Mouse (Mus musculus): Measurements from ENCODE around the gene Ret. TPM values are rescaled to one million over a fixed set of nuclear protein-coding genes. Genes with fewer than 3 reads are reported as not detected.

The Ret gene
- 0.98 and 1.3 TPM in 2 replicates for polyA plus RNA-seq (2015; fragmentation: Nextera tagmentation; extraction: Ambion mirVana)

DNA sequence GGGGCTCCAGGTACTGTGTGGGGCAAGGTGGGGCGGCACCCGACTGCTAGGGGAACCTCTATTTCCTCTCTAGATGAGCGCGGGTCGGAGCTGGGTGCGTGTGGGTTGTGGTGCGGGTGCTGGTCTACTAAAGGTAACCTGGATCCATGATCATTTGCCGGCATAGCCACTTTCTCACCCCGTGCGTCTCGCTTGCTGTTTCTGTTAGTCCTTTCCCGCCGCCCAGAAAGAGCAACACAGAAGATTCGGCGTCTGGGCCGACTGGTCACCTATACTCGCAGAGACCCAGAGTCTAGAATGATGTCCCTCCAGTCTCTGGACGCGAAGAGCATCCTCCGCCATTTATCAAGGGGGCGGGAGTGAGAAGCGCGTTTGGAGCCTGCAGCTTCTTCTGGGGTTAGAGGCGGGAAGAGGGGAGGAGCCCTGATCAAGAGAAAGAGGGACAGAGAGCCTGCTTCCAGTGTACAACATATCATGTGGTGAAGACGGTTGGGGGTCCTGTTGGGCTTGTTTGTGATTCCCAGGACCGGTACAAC, at the start of gene Ret:
Gene Ret (minus strand): TSS at position 279 of the 536 bp plus-strand sequence.
- peaks cover 42% of the 10 kb centered on the region for H3K27me3 ChIP-seq (replicated peaks; ENCODE audit: insufficient read depth, low read length)
- H3K4me3 ChIP-seq (ENCODE audit: low read depth, low read length), result peak within 1 kb of the TSS; percentile 57
- no peaks in the 10 kb centered on the region for H3K9me3 ChIP-seq (ENCODE audit: low read length)
- H3K36me3 ChIP-seq (ENCODE audit: insufficient read depth, low read length), result no peaks in the 10 kb centered on the region
- no peak for TF ChIP-seq CTCF (IDR thresholded peaks at IDR 0.05)
- TF ChIP-seq EP300 (IDR thresholded peaks at IDR 0.05), result no peak
- WGBS, result 0% methylated on average over 25 of the region's 26 CpGs
- no peak for ATAC-seq
- H3K4me2 ChIP-seq (replicated peaks; ENCODE audit: low read depth, low read length), result peak within 1 kb of the TSS; percentile 96
- DNase-seq (ENCODE audit: low spot score), result no peak
- no peak within 1 kb of the TSS for H3K27ac ChIP-seq (ENCODE audit: low read length)
- H3K4me1 ChIP-seq (ENCODE audit: insufficient read depth, low read depth, low read length), result no peaks in the 10 kb centered on the region; the same call in 1 of the 2 replicates
- no peak within 1 kb of the TSS for H3K9ac ChIP-seq (replicated peaks; ENCODE audit: low read depth)

DNA sequence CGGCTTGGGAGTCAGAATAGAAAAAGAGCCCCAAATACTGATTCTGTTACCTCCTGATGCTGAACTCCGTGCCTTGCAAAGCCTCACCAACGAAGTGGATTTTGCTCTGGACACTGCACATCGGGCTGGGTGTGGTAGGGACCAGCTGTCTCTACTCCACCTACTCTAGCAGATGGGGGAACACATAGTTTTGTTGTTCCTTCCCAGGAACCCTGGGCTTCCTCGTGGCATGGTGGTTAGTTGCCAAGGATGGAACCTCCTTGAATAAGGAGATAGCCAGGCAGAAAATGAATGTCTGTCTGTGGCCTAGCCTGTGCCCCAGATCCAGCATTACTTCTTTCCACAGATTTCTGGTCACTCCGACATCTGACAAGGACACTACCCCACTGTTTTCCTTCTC, 49.6 kb upstream of the Ret start:
- no peak for ATAC-seq
- no peak overlapping the region for H3K4me3 ChIP-seq (ENCODE audit: low read depth, low read length)
- 82% methylated on average over 6 of the region's 6 CpGs for WGBS

DNA sequence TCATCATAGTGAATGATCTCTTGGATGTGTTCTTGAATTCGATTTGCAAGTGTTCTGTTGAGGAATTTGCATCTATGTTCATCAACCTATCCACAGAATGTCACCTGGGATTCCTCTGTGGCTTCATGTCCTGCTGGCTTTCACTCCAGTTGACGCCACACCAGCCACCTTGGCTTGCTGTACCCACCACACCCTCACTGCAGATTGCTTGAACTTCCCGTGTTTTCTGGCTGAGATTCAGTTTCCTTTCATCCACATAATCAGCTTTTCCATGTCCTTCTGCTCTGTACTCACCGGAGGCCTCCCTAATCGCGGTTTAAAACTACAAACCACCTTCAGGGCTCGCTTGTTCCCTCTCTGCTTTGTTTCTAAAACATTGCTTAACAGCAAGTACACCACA, 46.6 kb upstream of the Ret start:
- TF ChIP-seq EP300 (IDR thresholded peaks at IDR 0.05) (no peak), CTCF (IDR thresholded peaks at IDR 0.05) (no peak)
- no peak overlapping the region for H3K4me2 ChIP-seq (replicated peaks; ENCODE audit: low read depth, low read length)
- ATAC-seq (no peak), DNase-seq (ENCODE audit: low spot score) (no peak)
- no peaks in the 10 kb centered on the region for H3K27me3 ChIP-seq (replicated peaks; ENCODE audit: insufficient read depth, low read length)
- H3K36me3 ChIP-seq (ENCODE audit: insufficient read depth, low read length), result no peaks in the 10 kb centered on the region
- H3K27ac ChIP-seq (ENCODE audit: low read length), result no peak overlapping the region
- H3K9ac ChIP-seq (replicated peaks; ENCODE audit: low read depth), result no peak overlapping the region
- WGBS, result 75% methylated on average over 7 of the region's 7 CpGs
- no peak overlapping the region for H3K4me3 ChIP-seq (ENCODE audit: low read depth, low read length)
- H3K9me3 ChIP-seq (ENCODE audit: low read length), result no peaks in the 10 kb centered on the region
- H3K4me1 ChIP-seq (ENCODE audit: insufficient read depth, low read depth, low read length), result no peaks in the 10 kb centered on the region

More for the DNA sequence above, 49.6 kb upstream of the Ret start:
- DNase-seq (ENCODE audit: low spot score), result no peak
- no peaks in the 10 kb centered on the region for H3K36me3 ChIP-seq (ENCODE audit: insufficient read depth, low read length)
- no peaks in the 10 kb centered on the region for H3K9me3 ChIP-seq (ENCODE audit: low read length)
- H3K9ac ChIP-seq (replicated peaks; ENCODE audit: low read depth), result no peak overlapping the region
- no peaks in the 10 kb centered on the region for H3K27me3 ChIP-seq (replicated peaks; ENCODE audit: insufficient read depth, low read length)
- H3K4me2 ChIP-seq (replicated peaks; ENCODE audit: low read depth, low read length), result no peak overlapping the region
- H3K27ac ChIP-seq (ENCODE audit: low read length), result no peak overlapping the region
- H3K4me1 ChIP-seq (ENCODE audit: insufficient read depth, low read depth, low read length), result no peaks in the 10 kb centered on the region
- no peak for TF ChIP-seq CTCF (IDR thresholded peaks at IDR 0.05)

DNA sequence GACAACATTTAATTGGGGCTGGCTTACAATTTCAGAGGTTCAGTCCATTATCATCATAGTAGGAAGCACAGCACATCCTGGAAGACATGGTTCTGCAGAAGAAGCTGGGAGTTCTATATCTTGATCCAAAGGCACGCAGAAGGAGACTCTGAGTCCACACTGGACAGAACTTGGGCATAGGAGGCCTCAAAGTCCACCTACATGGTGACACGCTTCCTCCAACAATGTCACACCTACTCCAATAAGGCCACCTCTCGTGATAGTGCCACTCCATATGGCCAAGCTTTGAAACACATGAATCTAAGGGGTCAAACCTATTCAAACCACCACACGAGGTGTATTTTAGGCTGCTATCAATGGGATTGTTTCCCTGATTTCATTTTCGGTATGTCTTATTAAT, 45.4 kb upstream of the Ret start:
- Histone ChIP-seq H3K36me3 (ENCODE audit: insufficient read depth, low read length) (no peaks in the 10 kb centered on the region), H3K9me3 (ENCODE audit: low read length) (no peaks in the 10 kb centered on the region), H3K4me1 (ENCODE audit: insufficient read depth, low read depth, low read length) (no peaks in the 10 kb centered on the region), H3K4me2 (replicated peaks; ENCODE audit: low read depth, low read length) (no peak overlapping the region), H3K27me3 (replicated peaks; ENCODE audit: insufficient read depth, low read length) (no peaks in the 10 kb centered on the region), H3K9ac (replicated peaks; ENCODE audit: low read depth) (no peak overlapping the region), H3K27ac (ENCODE audit: low read length) (no peak overlapping the region), H3K4me3 (ENCODE audit: low read depth, low read length) (no peak overlapping the region)
- 78% methylated on average over 5 of the region's 5 CpGs for WGBS
- no peak for TF ChIP-seq CTCF (IDR thresholded peaks at IDR 0.05)
- TF ChIP-seq EP300 (IDR thresholded peaks at IDR 0.05), result no peak
- DNase-seq (ENCODE audit: low spot score) (no peak), ATAC-seq (no peak)

DNA sequence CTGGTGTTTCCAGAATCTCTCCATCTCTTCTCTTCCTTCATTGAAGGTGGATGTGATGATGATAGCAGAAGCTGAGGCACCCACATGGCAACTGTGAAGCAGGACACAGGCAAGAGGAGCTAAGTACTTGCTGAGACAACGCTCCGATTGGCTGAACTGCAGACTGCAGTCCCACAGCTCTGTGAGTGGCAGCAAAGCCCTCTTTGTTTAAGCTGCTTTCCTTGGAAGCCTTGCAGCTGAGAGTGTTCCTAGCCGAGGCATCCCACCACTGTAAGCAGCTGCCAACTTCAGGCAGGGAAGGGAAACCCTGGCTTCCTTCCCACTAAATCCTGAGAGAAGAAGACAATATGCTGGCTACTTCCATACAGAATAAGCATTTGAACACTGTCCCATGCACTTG, 28.6 kb upstream of the Ret start:
- Histone ChIP-seq H3K4me2 (replicated peaks; ENCODE audit: low read depth, low read length) (no peak overlapping the region), H3K27ac (ENCODE audit: low read length) (no peak overlapping the region), H3K9ac (replicated peaks; ENCODE audit: low read depth) (no peak overlapping the region), H3K36me3 (ENCODE audit: insufficient read depth, low read length) (no peaks in the 10 kb centered on the region), H3K27me3 (replicated peaks; ENCODE audit: insufficient read depth, low read length) (no peaks in the 10 kb centered on the region), H3K9me3 (ENCODE audit: low read length) (no peaks in the 10 kb centered on the region), H3K4me3 (ENCODE audit: low read depth, low read length) (no peak overlapping the region), H3K4me1 (ENCODE audit: insufficient read depth, low read depth, low read length) (no peaks in the 10 kb centered on the region)
- no peak for ATAC-seq
- WGBS, result 21% methylated on average over 3 of the region's 3 CpGs
- no peak for DNase-seq (ENCODE audit: low spot score)
- TF ChIP-seq EP300 (IDR thresholded peaks at IDR 0.05), result no peak
- no peak for TF ChIP-seq CTCF (IDR thresholded peaks at IDR 0.05)

DNA sequence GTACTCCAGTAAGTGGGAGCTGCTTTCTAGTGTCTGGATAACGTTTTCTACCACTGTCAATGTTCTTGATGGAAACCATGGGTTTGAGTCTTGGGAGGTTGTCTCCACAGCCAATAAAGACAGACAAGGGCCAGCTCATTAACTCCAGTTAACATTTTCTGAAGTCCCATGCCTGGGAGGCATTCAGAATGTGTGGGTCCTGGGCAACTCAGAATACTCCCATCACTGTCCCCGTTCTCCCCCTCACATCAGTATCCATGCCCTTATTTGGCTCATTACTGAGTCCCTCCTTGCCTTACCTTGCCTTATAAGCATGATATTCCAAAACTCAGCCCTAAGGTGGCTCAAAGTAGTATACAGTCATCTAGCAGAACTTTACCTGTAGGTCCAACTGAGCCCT, 25.0 kb upstream of the Ret start:
- no peak overlapping the region for H3K4me2 ChIP-seq (replicated peaks; ENCODE audit: low read depth, low read length)
- H3K36me3 ChIP-seq (ENCODE audit: insufficient read depth, low read length), result no peaks in the 10 kb centered on the region
- ATAC-seq (no peak), DNase-seq (ENCODE audit: low spot score) (no peak)
- H3K27ac ChIP-seq (ENCODE audit: low read length), result no peak overlapping the region
- no peak for TF ChIP-seq CTCF (IDR thresholded peaks at IDR 0.05)
- no peak for TF ChIP-seq EP300 (IDR thresholded peaks at IDR 0.05)
- no peaks in the 10 kb centered on the region for H3K9me3 ChIP-seq (ENCODE audit: low read length)
- 71% methylated on average over 2 of the region's 2 CpGs for WGBS
- H3K4me3 ChIP-seq (ENCODE audit: low read depth, low read length), result no peak overlapping the region
- no peaks in the 10 kb centered on the region for H3K4me1 ChIP-seq (ENCODE audit: insufficient read depth, low read depth, low read length)
- H3K27me3 ChIP-seq (replicated peaks; ENCODE audit: insufficient read depth, low read length), result no peaks in the 10 kb centered on the region
- no peak overlapping the region for H3K9ac ChIP-seq (replicated peaks; ENCODE audit: low read depth)

DNA sequence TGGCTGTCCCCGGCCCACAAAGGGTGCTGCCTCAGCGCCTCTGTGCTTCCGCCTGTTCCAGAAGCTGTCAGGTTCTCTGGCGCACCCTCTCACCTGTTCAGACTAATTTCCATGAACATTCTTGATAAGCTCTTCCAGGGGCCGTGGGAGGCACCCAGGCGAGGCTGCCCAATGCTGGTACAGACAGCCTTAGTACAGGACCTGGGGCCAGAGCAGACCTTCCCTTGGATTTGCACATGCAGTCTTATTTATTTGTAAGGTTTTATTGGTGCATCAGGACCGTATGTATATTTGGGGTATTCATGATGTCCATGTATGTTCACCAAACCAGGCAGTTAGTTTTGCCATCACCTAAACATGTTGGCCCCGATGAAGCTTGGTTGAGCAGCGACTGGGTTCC, 18.2 kb upstream of the Ret start:
- ATAC-seq, result no peak

More for the DNA sequence above, 18.2 kb upstream of the Ret start:
- Histone ChIP-seq H3K4me1 (ENCODE audit: insufficient read depth, low read depth, low read length) (no peaks in the 10 kb centered on the region), H3K4me2 (replicated peaks; ENCODE audit: low read depth, low read length) (no peak overlapping the region), H3K9me3 (ENCODE audit: low read length) (no peaks in the 10 kb centered on the region), H3K4me3 (ENCODE audit: low read depth, low read length) (no peak overlapping the region), H3K27ac (ENCODE audit: low read length) (no peak overlapping the region), H3K27me3 (replicated peaks; ENCODE audit: insufficient read depth, low read length) (no peaks in the 10 kb centered on the region), H3K36me3 (ENCODE audit: insufficient read depth, low read length) (no peaks in the 10 kb centered on the region), H3K9ac (replicated peaks; ENCODE audit: low read depth) (no peak overlapping the region)
- 83% methylated on average over 9 of the region's 9 CpGs for WGBS
- TF ChIP-seq EP300 (IDR thresholded peaks at IDR 0.05) (no peak), CTCF (IDR thresholded peaks at IDR 0.05) (no peak)
- no peak for DNase-seq (ENCODE audit: low spot score)

Data from lung, postnatal 0 days (tissue).